Mouse (Mus musculus) intestine, postnatal 0 days (tissue): ENCODE results near the gene C2cd2. TPM values are rescaled to one million over a fixed set of nuclear protein-coding genes. Genes with fewer than 3 reads are reported as not detected.

Source experiments
- ATAC-seq: fragments of 200-750 bp; cut with Nextera tagmentation; 2 replicates; pipeline ENCODE4 v1.8.0; 2017; ENCODE audit warnings: mild to moderate bottlenecking, moderate TSS enrichment, moderate library complexity
- H3K27ac ChIP-seq: fragments of 300-500 bp; sonication (generic); 2 replicates; pipeline ENCODE4 v1.5.1; 2014; ENCODE audit warnings: mild to moderate bottlenecking, low read depth, low read length, moderate library complexity
- H3K27me3 ChIP-seq: fragments of 300-500 bp; sonication (generic); replicated peaks from 2 replicates; pipeline ENCODE4 v1.6.1; 2014; ENCODE audit warnings: low read length, mixed read lengths; ENCODE audit not compliant: control insufficient read depth, insufficient read depth
- H3K36me3 ChIP-seq: fragments of 300-500 bp; sonication (generic); 2 replicates; pipeline ENCODE4 v1.6.1; 2014; ENCODE audit warnings: mild to moderate bottlenecking, moderate library complexity; ENCODE audit not compliant: control insufficient read depth, insufficient read depth
- H3K4me1 ChIP-seq: fragments of 300-500 bp; sonication (generic); replicated peaks from 2 replicates; pipeline ENCODE4 v1.6.1; 2014; ENCODE audit warnings: antibody characterized with exemption, low read length, mixed read lengths; ENCODE audit not compliant: control insufficient read depth, insufficient read depth
- H3K4me2 ChIP-seq: fragments of 300-500 bp; sonication (generic); replicated peaks from 2 replicates; pipeline ENCODE4 v1.6.1; 2014; ENCODE audit warnings: low read depth, mild to moderate bottlenecking, moderate library complexity
- H3K4me3 ChIP-seq: fragments of 300-500 bp; sonication (generic); 2 replicates; pipeline ENCODE4 v1.5.1; 2014; ENCODE audit warnings: low read depth, low read length
- H3K9ac ChIP-seq: fragments of 300-500 bp; sonication (generic); 2 replicates; pipeline ENCODE4 v1.6.1; 2014; ENCODE audit warnings: mild to moderate bottlenecking, low read depth, low read length
- H3K9me3 ChIP-seq: fragments of 300-500 bp; sonication (generic); 2 replicates; pipeline ENCODE4 v1.6.1; 2016; ENCODE audit warnings: mixed run types; ENCODE audit not compliant: control insufficient read depth
- CTCF ChIP-seq: sonication (generic); IDR thresholded peaks from 2 replicates; pipeline ENCODE4 v1.5.1; 2016; ENCODE audit warnings: low read depth, mild to moderate bottlenecking, control low read depth, antibody characterized with exemption, moderate library complexity
- WGBS: fragments of 180-500 bp; shearing (Covaris S2); extraction: QIAGEN DNeasy Blood & Tissue Kit; methylation state at CpG from one replicate; pipeline ENCODE4 v1.1.7; 2014; 5-methylcytosine and 5-hydroxymethylcytosine counted together
- polyA plus RNA-seq: library from polyadenylated mRNA; unstranded; fragments of >200 nt; fragmentation: Nextera tagmentation; extraction: Ambion mirVana; gene quantifications from 2 replicates; pipeline ENCODE4 v1.2.1, GENCODE M21; 2015

C2cd2 gene
- polyA plus RNA-seq, 1 experiment from 2014 or later, result 12.7 TPM

GRCm38 (mm10) chr16:97863932-97864467, 98.4 kb downstream of the C2cd2 start:
- H3K4me3 ChIP-seq, result no peak overlapping the region
- no peak for TF ChIP-seq CTCF
- H3K9me3 ChIP-seq, result no peaks in the 10 kb centered on the region
- no peaks in the 10 kb centered on the region for H3K27me3 ChIP-seq
- no peak for ATAC-seq
- 90% methylated on average over 3 of the region's 3 CpGs for WGBS
- H3K9ac ChIP-seq, result no peak overlapping the region
- no peak overlapping the region for H3K4me2 ChIP-seq
- H3K4me1 ChIP-seq, result no peaks in the 10 kb centered on the region
- H3K27ac ChIP-seq, result no peak overlapping the region
- peaks cover 24% of the 10 kb centered on the region for H3K36me3 ChIP-seq

DNA sequence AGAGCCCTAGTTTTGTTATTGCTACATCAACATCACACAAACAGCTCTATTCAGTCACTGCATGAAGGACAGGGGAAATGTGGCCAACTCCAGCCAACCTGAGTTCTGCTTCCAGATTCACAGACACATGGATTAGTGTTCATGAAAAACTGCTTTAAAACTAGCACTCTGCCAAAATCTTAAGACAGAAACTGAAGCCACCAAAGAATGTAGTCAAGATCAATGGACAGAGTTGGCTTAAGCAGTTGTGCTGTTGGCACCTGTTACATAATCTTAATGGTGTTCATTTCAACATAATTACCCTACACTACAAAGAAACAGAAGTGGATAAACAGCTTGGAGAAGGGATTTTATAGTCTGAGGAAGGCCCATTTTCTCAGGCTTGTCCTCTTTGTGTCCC, 106.3 kb downstream of the C2cd2 start:
- Histone ChIP-seq H3K9ac (no peak overlapping the region), H3K4me3 (no peak overlapping the region), H3K4me2 (no peak overlapping the region), H3K4me1 (no peaks in the 10 kb centered on the region), H3K27me3 (no peaks in the 10 kb centered on the region), H3K9me3 (no peaks in the 10 kb centered on the region), H3K27ac (no peak overlapping the region), H3K36me3 (peaks cover 15% of the 10 kb centered on the region)
- no peak for ATAC-seq
- TF ChIP-seq CTCF, result no peak

- Histone ChIP-seq H3K9me3 (no peaks in the 10 kb centered on the region), H3K4me2 (peak within 1 kb of the TSS; percentile 87), H3K27ac (peak within 1 kb of the TSS; percentile 97), H3K4me3 (peak within 1 kb of the TSS; percentile 88), H3K9ac (peak within 1 kb of the TSS; percentile 96), H3K27me3 (no peaks in the 10 kb centered on the region), H3K4me1 (0 out of 2 replicates have a peak, but pooled peaks cover 5% of the 10 kb centered on the region), H3K36me3 (no peaks in the 10 kb centered on the region)
- under 1% methylated on average over 31 of the region's 31 CpGs for WGBS
- no peak for TF ChIP-seq CTCF
- ATAC-seq, result peak; percentile 89
These were observed 110.6 kb downstream of the C2cd2 start, which contains the start of gene Prdm15 for GRCm38 (mm10) chr16:97851741-97852319. Gene Prdm15, minus strand, starts transcription at chr16:97851850.

DNA sequence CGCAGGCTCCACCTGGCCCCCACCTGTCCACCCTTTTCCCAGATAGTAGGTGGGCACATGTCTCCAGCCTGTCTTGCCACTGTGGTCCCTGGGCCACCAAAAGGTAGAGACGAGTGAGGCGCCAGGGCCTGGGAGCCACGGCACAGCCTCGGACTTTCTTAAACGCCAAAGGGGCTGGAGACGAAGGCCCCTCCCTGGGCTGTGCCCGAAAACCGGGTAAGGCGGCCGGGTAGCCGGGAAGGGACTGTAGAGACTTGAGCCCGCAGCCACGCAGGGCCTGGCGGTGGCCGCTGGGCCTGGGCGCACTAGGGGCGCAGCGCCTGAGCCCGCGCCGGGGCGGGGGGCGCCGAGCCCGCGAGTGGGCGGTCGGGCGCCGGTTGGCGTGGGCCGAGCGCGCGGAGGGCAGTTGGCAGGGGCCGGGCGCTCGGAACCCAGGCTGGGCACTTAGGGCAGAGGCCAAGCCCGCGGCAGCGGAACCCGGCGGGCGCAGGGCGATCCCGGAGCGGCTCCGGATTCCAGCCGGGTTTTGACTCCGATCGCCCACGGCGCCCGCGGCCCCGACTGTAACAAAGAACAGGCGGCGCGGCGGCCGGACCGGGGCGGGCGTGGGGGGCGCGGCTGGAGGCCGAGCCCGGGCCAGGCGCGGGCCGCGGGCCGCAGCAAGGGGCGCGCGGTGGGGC, 111.2 kb downstream of the C2cd2 start:
- under 1% methylated on average over 67 of the region's 77 CpGs for WGBS
- ATAC-seq, result peak; percentile 92

GRCm38 (mm10) chr16:97850667-97851060, 111.7 kb downstream of the C2cd2 start:
- Histone ChIP-seq H3K9me3 (no peaks in the 10 kb centered on the region), H3K36me3 (no peaks in the 10 kb centered on the region), H3K27ac (peak overlapping the region; percentile 97), H3K27me3 (no peaks in the 10 kb centered on the region), H3K9ac (peak overlapping the region; percentile 96), H3K4me3 (peak overlapping the region; percentile 88), H3K4me1 (0 out of 2 replicates have a peak, but pooled peaks cover 5% of the 10 kb centered on the region), H3K4me2 (peak overlapping the region; percentile 87)
- WGBS, result under 1% methylated on average over 11 of the region's 11 CpGs
- peak; percentile 5 for ATAC-seq
- no peak for TF ChIP-seq CTCF

More for the DNA sequence above, 111.2 kb downstream of the C2cd2 start:
- H3K9ac ChIP-seq, result peak overlapping the region; percentile 96
- peak overlapping the region; percentile 88 for H3K4me3 ChIP-seq
- no peak for TF ChIP-seq CTCF
- 0 out of 2 replicates have a peak, but pooled peaks cover 5% of the 10 kb centered on the region for H3K4me1 ChIP-seq
- peak overlapping the region; percentile 87 for H3K4me2 ChIP-seq
- H3K9me3 ChIP-seq, result no peaks in the 10 kb centered on the region
- H3K27me3 ChIP-seq, result no peaks in the 10 kb centered on the region
- peak overlapping the region; percentile 97 for H3K27ac ChIP-seq
- H3K36me3 ChIP-seq, result no peaks in the 10 kb centered on the region

- WGBS, result 85% methylated on average over 6 of the region's 6 CpGs
- no peak for ATAC-seq
- Histone ChIP-seq H3K27me3 (no peaks in the 10 kb centered on the region), H3K36me3 (no peaks in the 10 kb centered on the region), H3K4me2 (no peak overlapping the region), H3K27ac (no peak overlapping the region), H3K9me3 (no peaks in the 10 kb centered on the region), H3K4me3 (no peak overlapping the region), H3K4me1 (peaks cover 7% of the 10 kb centered on the region; the same call in 1 of the 2 replicates), H3K9ac (no peak overlapping the region)
- no peak for TF ChIP-seq CTCF
These were observed 113.6 kb downstream of the C2cd2 start for GRCm38 (mm10) chr16:97848832-97849231.
